Mouse (Mus musculus) CH12.LX (cell line): ENCODE data around the gene Ifi35. TPM values are rescaled to one million over a fixed set of nuclear protein-coding genes. Genes with fewer than 3 reads are reported as not detected.
"Not testable (repeated sequence)": the region's sequence is repeated elsewhere in the genome, so short reads cannot be mapped to it uniquely, and the experiment has no call there.

Source experiments
- DNase-seq: peaks from one replicate; pipeline ENCODE4 v3.0.0-alpha.2; 2013; ENCODE audit errors: extremely low read depth
- H3K27ac ChIP-seq: 2 replicates; pipeline ENCODE4 v1.5.1; 2012; ENCODE audit warnings: low read depth, mild to moderate bottlenecking, control low read depth, moderate library complexity; ENCODE audit not compliant: insufficient read depth
- H3K27me3 ChIP-seq: replicated peaks from 2 replicates; pipeline ENCODE3; 2012; ENCODE audit warnings: inconsistent platforms
- H3K36me3 ChIP-seq, 2 experiments: replicated peaks in 1 of 2; 2 replicates each; pipeline versions ENCODE3 to v1.6.1; 2012; ENCODE audit warnings: inconsistent platforms in 1 of 2, low read length in 1 of 2, mild to moderate bottlenecking in 1 of 2, mixed read lengths in 1 of 2, moderate library complexity in 1 of 2; ENCODE audit not compliant: control insufficient read depth in 1 of 2, insufficient read depth in 1 of 2
- H3K4me1 ChIP-seq, 2 experiments: 2 replicates each; pipeline ENCODE4 v1.6.1; 2012; ENCODE audit warnings: inconsistent platforms in 1 of 2, moderate library complexity in 1 of 2; ENCODE audit not compliant: insufficient read depth in 2 of 2, control insufficient read depth in 1 of 2
- H3K4me2 ChIP-seq: 2 replicates; pipeline ENCODE4 v1.6.1; 2012; ENCODE audit warnings: low read depth, mild to moderate bottlenecking, control low read depth; ENCODE audit not compliant: poor library complexity, insufficient read depth, severe bottlenecking
- H3K4me3 ChIP-seq, 3 experiments: fragments of 150-350 bp in 1 of 3; sonication (generic) in 1 of 3; replicated peaks in 1 of 3; 2 replicates each; pipeline versions ENCODE3 to v1.5.1; 2011 to 2012; ENCODE audit warnings: low read depth in 2 of 3, low read length in 2 of 3, mild to moderate bottlenecking in 2 of 3, moderate library complexity in 2 of 3, control low read depth in 1 of 3, improper control_type of control experiment in 1 of 3, inconsistent platforms in 1 of 3, mixed read lengths in 1 of 3; ENCODE audit not compliant: poor library complexity in 1 of 3
- H3K79me2 ChIP-seq: replicated peaks from 2 replicates; pipeline ENCODE4 v1.6.1; 2012; ENCODE audit warnings: mild to moderate bottlenecking, moderate library complexity; ENCODE audit not compliant: control insufficient read depth, poor library complexity, insufficient read depth, severe bottlenecking; ENCODE audit errors: extremely low read depth
- H3K9ac ChIP-seq: 2 replicates; pipeline ENCODE4 v1.6.1; 2012; ENCODE audit warnings: low read depth, mild to moderate bottlenecking, control low read depth, moderate library complexity; ENCODE audit not compliant: insufficient read depth
- H3K9me3 ChIP-seq: replicated peaks from 2 replicates; pipeline ENCODE3; 2012; ENCODE audit warnings: low read length, inconsistent platforms, mixed read lengths
- BHLHE40 ChIP-seq: IDR thresholded peaks from 2 replicates; pipeline ENCODE4 v1.6.1; 2011; ENCODE audit warnings: mild to moderate bottlenecking, low read depth, low read length, improper control_type of control experiment
- CTCF ChIP-seq, 2 experiments: IDR thresholded peaks in 1 of 2; conservative IDR thresholded peaks in 1 of 2; 2 replicates each; pipeline ENCODE4 v1.5.1; 2011 to 2012; ENCODE audit warnings: low read depth in 2 of 2, low read length in 2 of 2, improper control_type of control experiment in 1 of 2, inconsistent platforms in 1 of 2, mild to moderate bottlenecking in 1 of 2, moderate library complexity in 1 of 2
- E2F4 ChIP-seq: IDR thresholded peaks from 2 replicates; pipeline ENCODE4 v1.6.1; 2011; ENCODE audit warnings: low read depth, low read length, improper control_type of control experiment; ENCODE audit not compliant: insufficient replicate concordance
- JUND ChIP-seq: conservative IDR thresholded peaks from 2 replicates; pipeline ENCODE4 v1.6.1; 2011; ENCODE audit warnings: low read depth, low read length, improper control_type of control experiment
- KAT2A ChIP-seq: IDR thresholded peaks from 2 replicates; pipeline ENCODE4 v1.6.1; 2012; ENCODE audit warnings: low read length, improper control_type of control experiment, inconsistent platforms; ENCODE audit not compliant: insufficient replicate concordance
- MAZ ChIP-seq: IDR thresholded peaks from 2 replicates; pipeline ENCODE4 v1.6.1; 2012; ENCODE audit warnings: low read depth, mild to moderate bottlenecking, inconsistent platforms, low read length, improper control_type of control experiment, moderate library complexity
- MXI1 ChIP-seq: IDR thresholded peaks from 2 replicates; pipeline ENCODE4 v1.6.1; 2011; ENCODE audit warnings: mild to moderate bottlenecking, low read depth, low read length, improper control_type of control experiment
- NELFE ChIP-seq: IDR thresholded peaks from 2 replicates; pipeline ENCODE4 v1.6.1; 2011; ENCODE audit warnings: low read depth, low read length, improper control_type of control experiment
- RCOR1 ChIP-seq: conservative IDR thresholded peaks from 2 replicates; pipeline ENCODE4 v1.6.1; 2012; ENCODE audit warnings: low read depth, mild to moderate bottlenecking, inconsistent platforms, low read length, improper control_type of control experiment
- SIN3A ChIP-seq: IDR thresholded peaks from 2 replicates; pipeline ENCODE4 v1.6.1; 2012; ENCODE audit warnings: low read length, improper control_type of control experiment, inconsistent platforms
- TBP ChIP-seq: conservative IDR thresholded peaks from 2 replicates; pipeline ENCODE4 v1.6.1; 2011; ENCODE audit warnings: low read depth, low read length, improper control_type of control experiment
- UBTF ChIP-seq: IDR thresholded peaks from 2 replicates; pipeline ENCODE4 v1.6.1; 2012; ENCODE audit warnings: low read depth, mild to moderate bottlenecking, inconsistent platforms, low read length, improper control_type of control experiment, moderate library complexity
- ZMIZ1 ChIP-seq: IDR thresholded peaks from 2 replicates; pipeline ENCODE4 v1.6.1; 2012; ENCODE audit warnings: low read depth, mild to moderate bottlenecking, inconsistent platforms, low read length, improper control_type of control experiment
- ZNF384 ChIP-seq: IDR thresholded peaks from 2 replicates; pipeline ENCODE4 v1.6.1; 2012; ENCODE audit warnings: low read depth, low read length, improper control_type of control experiment, inconsistent platforms
- dilution Hi-C: fragments of 300-500 bp; cut with MboI; formaldehyde crosslinking; loops from 2 replicates; pipeline ENCODE4 v1.14.3; 2020; ENCODE audit warnings: low sequenced_read_pairs; ENCODE audit not compliant: extremely low pct_unique_long_range_greater_than_20kb, extremely low pct_ligation_motif_present
- in situ Hi-C: fragments of 300-500 bp; cut with MboI; formaldehyde crosslinking; loops from 3 replicates; pipeline ENCODE4 v1.14.3; 2019; ENCODE audit warnings: low sequenced_read_pairs, low pct_ligation_motif_present, low pct_unique_long_range_greater_than_20kb, mixed read lengths
- polyA plus RNA-seq: library from polyadenylated mRNA; unstranded; fragments of >175 nt; gene quantifications from 2 replicates; pipeline ENCODE4 v1.2.1, GENCODE M21; 2012; ENCODE audit warnings: low read depth; ENCODE audit not compliant: insufficient read length
- total RNA-seq, 2 experiments: library from RNA; depleted of rRNA; stranded (reverse); fragments of 300-350 nt in 1 of 2; fragments of >200 nt in 1 of 2; gene quantifications; 2 replicates each; pipeline ENCODE4 v1.2.3; 2012 to 2014

Ifi35 gene
- total and polyA plus RNA-seq, 3 experiments: 49.3 to 79.1 (median 63.7) TPM

DNA sequence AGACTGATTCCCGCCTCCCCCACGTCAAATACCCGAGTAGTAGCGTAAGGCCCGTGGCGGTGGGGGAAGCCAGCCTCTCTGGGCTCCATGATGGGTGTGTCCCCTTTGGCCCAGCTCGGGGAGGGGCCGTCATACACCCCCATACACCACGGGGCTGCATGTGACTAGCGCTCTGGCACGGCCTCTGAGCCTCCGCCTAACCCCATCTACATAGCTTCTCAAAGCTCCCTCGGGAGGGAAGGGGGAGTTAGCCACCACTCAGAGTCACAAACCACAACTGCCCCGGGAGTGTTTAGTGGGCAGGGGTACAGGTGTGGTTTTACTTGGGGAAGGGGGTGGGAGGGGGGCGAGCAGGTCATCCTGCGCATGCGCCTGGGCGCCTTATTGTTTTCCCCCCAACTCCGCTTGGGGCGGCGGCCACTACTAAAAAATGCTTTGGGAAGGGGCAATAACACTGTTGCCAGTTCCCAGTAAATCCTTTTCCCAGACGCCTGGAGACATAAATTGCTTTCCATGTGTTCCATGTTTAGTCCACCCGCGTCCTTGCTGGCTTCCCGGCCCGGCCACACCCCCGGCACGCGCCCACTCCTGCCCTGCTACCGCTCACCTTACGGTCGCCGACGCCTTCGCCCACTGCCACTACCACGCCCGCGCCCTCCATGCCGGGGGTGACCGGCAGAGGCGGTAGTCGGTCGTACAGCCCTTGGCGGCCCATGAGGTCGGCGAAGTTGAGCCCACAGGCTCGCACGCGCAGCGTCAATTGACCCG, 17.1 kb downstream of the Ifi35 start (continued):
- TF ChIP-seq BHLHE40: peak; percentile 94

DNA sequence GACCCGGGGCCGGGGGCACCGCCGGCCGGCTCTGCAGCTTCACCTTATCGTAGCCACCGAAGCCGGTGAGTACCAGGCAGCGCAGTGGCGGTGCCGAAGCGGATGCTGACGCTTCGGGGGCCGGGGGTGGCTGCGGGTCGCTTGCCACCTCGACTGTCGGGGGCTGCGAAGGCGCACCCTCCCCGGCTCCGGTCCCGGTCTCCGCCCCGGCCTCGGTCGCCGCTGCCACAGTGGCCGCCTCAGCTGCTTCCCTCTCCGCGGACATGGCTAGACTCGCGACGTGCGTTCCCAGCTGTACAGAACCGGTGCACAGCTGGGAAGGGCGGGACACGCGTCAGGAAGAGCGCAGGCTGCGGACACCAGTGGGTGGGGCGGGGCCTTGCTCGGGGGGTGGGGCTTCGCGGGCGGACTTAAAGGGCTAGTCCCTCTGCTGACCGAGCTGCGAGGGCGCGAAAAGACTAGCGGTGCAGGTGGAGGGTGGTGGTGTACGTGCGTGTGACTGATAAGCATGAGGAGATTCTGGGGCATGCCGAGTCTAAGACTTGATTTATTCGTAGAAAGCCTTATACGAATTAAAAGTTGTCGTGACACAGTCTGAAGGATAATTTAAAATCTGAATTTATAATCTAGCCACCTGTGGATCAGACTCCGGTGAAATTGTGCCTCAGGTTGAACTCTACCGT, 17.8 kb downstream of the Ifi35 start, which contains the start of gene Vat1:
Gene Vat1, minus strand, starts transcription at position 362 of the 683 bp plus-strand sequence.
- peak; percentile 56; the same call in 1 of the 2 replicates for TF ChIP-seq RCOR1
- 0 out of 2 replicates have a peak, but pooled peaks have one; percentile 25 for TF ChIP-seq NELFE
- 0 out of 2 replicates have a peak, but pooled peaks have one; percentile 29 for TF ChIP-seq MAZ
- TF ChIP-seq SIN3A: peak; percentile 67
- no peak for TF ChIP-seq KAT2A
- TF ChIP-seq E2F4: peak; percentile 89; the same call in 1 of the 2 replicates
- TF ChIP-seq JUND: no peak
- 0 out of 2 replicates have a peak, but pooled peaks have one; percentile 7 for TF ChIP-seq TBP
- TF ChIP-seq UBTF: peak; percentile 96
- no peak for TF ChIP-seq ZNF384
- peak; percentile 86 for TF ChIP-seq MXI1
- no peak for TF ChIP-seq CTCF (conservative IDR thresholded peaks at IDR 0.05 in 1 of 2, IDR thresholded peaks at IDR 0.05 in 1 of 2; ENCODE audit: low read depth in 2 of 2, low read length in 2 of 2)
- 0 out of 2 replicates have a peak, but pooled peaks have one; percentile 52 for TF ChIP-seq ZMIZ1
- no peaks in the 10 kb centered on the region for H3K9me3 ChIP-seq
- peak within 1 kb of the TSS; percentile 89 for H3K4me2 ChIP-seq
- H3K27ac ChIP-seq: peak within 1 kb of the TSS; percentile 70
- peak; percentile 65 for DNase-seq
- dilution Hi-C loops (no loop called here), in situ Hi-C loops (no loop called here)
- H3K27me3 ChIP-seq: peaks cover 28% of the 10 kb centered on the region
- peak within 1 kb of the TSS; percentile 63 to 96 (median 70) for H3K4me3 ChIP-seq
- peaks cover 21 to 59% of the 10 kb centered on the region in 2 experiments for H3K4me1 ChIP-seq
- peak within 1 kb of the TSS; percentile 24 for H3K9ac ChIP-seq
- H3K79me2 ChIP-seq: no peaks in the 10 kb centered on the region
- peaks cover 9 to 16% of the 10 kb centered on the region in 2 experiments for H3K36me3 ChIP-seq

DNA sequence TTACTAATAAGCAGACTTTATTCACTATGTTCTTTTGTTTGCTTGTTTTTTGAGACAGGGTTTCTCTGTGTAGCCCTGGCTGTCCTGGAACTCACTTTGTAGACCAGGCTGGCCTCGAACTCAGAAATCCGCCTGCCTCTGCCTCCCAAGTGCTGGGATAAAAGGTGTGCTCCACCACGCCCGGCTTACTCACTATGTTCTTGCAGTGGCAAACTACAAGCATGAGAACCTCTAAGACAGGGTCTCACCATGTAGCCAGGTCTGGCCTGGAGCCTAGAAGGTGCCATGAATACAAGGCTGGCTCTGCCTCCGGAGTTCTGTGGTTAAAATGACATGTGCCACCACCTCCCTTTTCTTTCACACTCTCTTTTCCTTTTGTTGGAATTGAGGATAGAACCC, 18.3 kb downstream of the Ifi35 start:
- Histone ChIP-seq H3K4me3 (peak overlapping the region; percentile 30 to 96 (median 63)), H3K4me1 (peaks cover 21 to 58% of the 10 kb centered on the region in 2 experiments)
- DNase-seq: not testable (repeated sequence)

More for the DNA sequence above, 18.3 kb downstream of the Ifi35 start:
- H3K4me2 ChIP-seq: peak overlapping the region; percentile 89
- in situ Hi-C loops, H3K27ac ChIP-seq, H3K9me3 ChIP-seq, H3K79me2 ChIP-seq, dilution Hi-C loops: not testable (repeated sequence)
- H3K27me3 ChIP-seq: peaks cover 28% of the 10 kb centered on the region
- H3K36me3 ChIP-seq: peaks cover 6 to 11% of the 10 kb centered on the region in 2 experiments
- H3K9ac ChIP-seq: peak overlapping the region; percentile 24; the same call in 1 of the 2 replicates
